Mouse (Mus musculus) heart, embryonic 11.5 days (tissue): ENCODE data around the gene Spsb4. TPM values are rescaled to one million over a fixed set of nuclear protein-coding genes. Genes with fewer than 3 reads are reported as not detected.

Experiments used
- ATAC-seq: fragments of 200-750 bp; cut with Nextera tagmentation; replicated peaks from 2 replicates; pipeline ENCODE4 v1.8.0; 2017; ENCODE audit warnings: moderate library complexity; ENCODE audit not compliant: insufficient number of reproducible peaks, low FRiP score, low TSS enrichment
- H3K27ac ChIP-seq: fragments of 300-500 bp; sonication (generic); 2 replicates; pipeline ENCODE4 v1.5.1; 2014; ENCODE audit warnings: mild to moderate bottlenecking, low read depth, low read length
- H3K27me3 ChIP-seq: fragments of 300-500 bp; sonication (generic); 2 replicates; pipeline ENCODE4 v1.6.1; 2014; ENCODE audit warnings: mild to moderate bottlenecking, low read length, mixed read lengths; ENCODE audit not compliant: control insufficient read depth, insufficient read depth
- H3K36me3 ChIP-seq: fragments of 300-500 bp; sonication (generic); 2 replicates; pipeline ENCODE4 v1.6.1; 2014; ENCODE audit warnings: mild to moderate bottlenecking, low read length, moderate library complexity, mixed read lengths; ENCODE audit not compliant: control insufficient read depth, insufficient read depth
- H3K4me1 ChIP-seq: fragments of 300-500 bp; sonication (generic); 2 replicates; pipeline ENCODE4 v1.6.1; 2014; ENCODE audit warnings: low read length; ENCODE audit not compliant: control insufficient read depth, insufficient read depth
- H3K4me2 ChIP-seq: fragments of 300-500 bp; sonication (generic); 2 replicates; pipeline ENCODE4 v1.6.1; 2014; ENCODE audit warnings: mild to moderate bottlenecking, moderate library complexity
- H3K4me3 ChIP-seq: fragments of 300-500 bp; sonication (generic); 2 replicates; pipeline ENCODE4 v1.5.1; 2014; ENCODE audit warnings: low read depth, low read length
- H3K9ac ChIP-seq: fragments of 300-500 bp; sonication (generic); 2 replicates; pipeline ENCODE4 v1.6.1; 2014; ENCODE audit warnings: mild to moderate bottlenecking, low read depth, low read length, moderate library complexity
- H3K9me3 ChIP-seq: fragments of 300-500 bp; sonication (generic); replicated peaks from 2 replicates; pipeline ENCODE4 v1.6.1; 2016; ENCODE audit warnings: low read length; ENCODE audit not compliant: control insufficient read depth
- WGBS: fragments of 180-500 bp; shearing (Covaris S2); extraction: QIAGEN DNeasy Blood & Tissue Kit; methylation state at CpG from one replicate; pipeline ENCODE4 v1.1.7; 2014; ENCODE audit not compliant: insufficient replicate concordance; 5-methylcytosine and 5-hydroxymethylcytosine counted together
- polyA plus RNA-seq: library from polyadenylated mRNA; unstranded; fragments of >200 nt; fragmentation: Nextera tagmentation; extraction: Ambion mirVana; gene quantifications from 2 replicates; pipeline ENCODE4 v1.2.1, GENCODE M21; 2014

Spsb4 gene
- polyA plus RNA-seq, 1 experiment from 2014 or later = 42.0 TPM

- Histone ChIP-seq H3K36me3 (no peaks in the 10 kb centered on the region), H3K9me3 (0 out of 2 replicates have a peak, but pooled peaks cover 2% of the 10 kb centered on the region), H3K27me3 (no peaks in the 10 kb centered on the region; the same call in 1 of the 2 replicates), H3K4me1 (no peaks in the 10 kb centered on the region), H3K9ac (no peak overlapping the region), H3K27ac (0 out of 2 replicates have a peak overlapping the region, but pooled peaks have one; percentile 6), H3K4me3 (no peak overlapping the region), H3K4me2 (no peak overlapping the region)
- no peak for ATAC-seq
- WGBS = 73% methylated on average over 6 of the region's 6 CpGs
These were observed 95.5 kb downstream of the Spsb4 start for GRCm38 (mm10) chr9:96923119-96923518.

- 0 out of 2 replicates have a peak, but pooled peaks have one; percentile 39 for ATAC-seq
- Histone ChIP-seq H3K4me3 (no peak overlapping the region), H3K9me3 (0 out of 2 replicates have a peak, but pooled peaks cover 2% of the 10 kb centered on the region), H3K27ac (no peak overlapping the region), H3K4me1 (no peaks in the 10 kb centered on the region), H3K36me3 (no peaks in the 10 kb centered on the region), H3K4me2 (no peak overlapping the region), H3K9ac (no peak overlapping the region), H3K27me3 (no peaks in the 10 kb centered on the region; the same call in 1 of the 2 replicates)
- 36% methylated on average over 27 of the region's 27 CpGs for WGBS
These were observed 101.8 kb downstream of the Spsb4 start for GRCm38 (mm10) chr9:96916620-96917538.

GRCm38 (mm10) chr9:96916076-96916475, 102.6 kb downstream of the Spsb4 start:
- no peak for ATAC-seq
- WGBS = 41% methylated on average over 7 of the region's 7 CpGs
- H3K9ac ChIP-seq = no peak overlapping the region

GRCm38 (mm10) chr9:96914851-96915250, 103.8 kb downstream of the Spsb4 start:
- H3K27me3 ChIP-seq = no peaks in the 10 kb centered on the region
- H3K36me3 ChIP-seq = no peaks in the 10 kb centered on the region
- no peak overlapping the region for H3K27ac ChIP-seq
- ATAC-seq = no peak
- H3K9me3 ChIP-seq = 0 out of 2 replicates have a peak, but pooled peaks cover 2% of the 10 kb centered on the region
- no peak overlapping the region for H3K4me3 ChIP-seq
- no peak overlapping the region for H3K9ac ChIP-seq
- no peak overlapping the region for H3K4me2 ChIP-seq
- H3K4me1 ChIP-seq = no peaks in the 10 kb centered on the region
- 82% methylated on average over 6 of the region's 6 CpGs for WGBS

More at GRCm38 (mm10) chr9:96916076-96916475, 102.6 kb downstream of the Spsb4 start:
- Histone ChIP-seq H3K4me1 (no peaks in the 10 kb centered on the region), H3K27me3 (no peaks in the 10 kb centered on the region), H3K27ac (no peak overlapping the region), H3K4me2 (no peak overlapping the region), H3K9me3 (0 out of 2 replicates have a peak, but pooled peaks cover 2% of the 10 kb centered on the region), H3K36me3 (no peaks in the 10 kb centered on the region), H3K4me3 (no peak overlapping the region)

- H3K4me1 ChIP-seq = no peaks in the 10 kb centered on the region
- no peaks in the 10 kb centered on the region for H3K27me3 ChIP-seq
- no peaks in the 10 kb centered on the region for H3K9me3 ChIP-seq
- H3K36me3 ChIP-seq = no peaks in the 10 kb centered on the region
- no peak overlapping the region for H3K9ac ChIP-seq
- ATAC-seq = no peak
- H3K4me2 ChIP-seq = no peak overlapping the region
- H3K4me3 ChIP-seq = no peak overlapping the region
- H3K27ac ChIP-seq = no peak overlapping the region
- WGBS = 72% methylated on average over 3 of the region's 3 CpGs
These were observed 104.6 kb downstream of the Spsb4 start for GRCm38 (mm10) chr9:96914005-96914404.

- WGBS = 78% methylated on average over 1 of the region's 1 CpGs
- no peaks in the 10 kb centered on the region for H3K9me3 ChIP-seq
- ATAC-seq = no peak
- no peaks in the 10 kb centered on the region for H3K4me1 ChIP-seq
- H3K4me3 ChIP-seq = no peak overlapping the region
- H3K27me3 ChIP-seq = no peaks in the 10 kb centered on the region
- H3K36me3 ChIP-seq = no peaks in the 10 kb centered on the region
- H3K4me2 ChIP-seq = no peak overlapping the region
- no peak overlapping the region for H3K9ac ChIP-seq
- H3K27ac ChIP-seq = no peak overlapping the region
These were observed 109.1 kb downstream of the Spsb4 start for GRCm38 (mm10) chr9:96909503-96909902.

- no peak overlapping the region for H3K4me2 ChIP-seq
- H3K4me3 ChIP-seq = no peak overlapping the region
- no peak overlapping the region for H3K27ac ChIP-seq
- ATAC-seq = no peak
- H3K9me3 ChIP-seq = no peaks in the 10 kb centered on the region
- no peaks in the 10 kb centered on the region for H3K36me3 ChIP-seq
- no peaks in the 10 kb centered on the region for H3K4me1 ChIP-seq
- H3K27me3 ChIP-seq = no peaks in the 10 kb centered on the region
- H3K9ac ChIP-seq = no peak overlapping the region
- WGBS = 56% methylated on average over 2 of the region's 2 CpGs
These were observed 109.9 kb downstream of the Spsb4 start for GRCm38 (mm10) chr9:96908737-96909136.

GRCm38 (mm10) chr9:96904360-96905355, 114.0 kb downstream of the Spsb4 start:
- Histone ChIP-seq H3K9me3 (no peaks in the 10 kb centered on the region), H3K9ac (no peak overlapping the region), H3K36me3 (no peaks in the 10 kb centered on the region), H3K27me3 (no peaks in the 10 kb centered on the region), H3K4me3 (no peak overlapping the region), H3K4me1 (no peaks in the 10 kb centered on the region), H3K27ac (no peak overlapping the region), H3K4me2 (no peak overlapping the region)
- WGBS = 81% methylated on average over 7 of the region's 7 CpGs
- ATAC-seq = no peak
